Mouse (Mus musculus) kidney, adult 2 months (tissue): ENCODE measurements at regions not wholly inside any gene's neighbourhood (a gene's known extent, or its start where the extent isn't known, plus 50 kb on each side); places are given as distances from the start of the nearest gene placed in this dataset.

Source experiments
- CTCF ChIP-seq: fragments of 200-500 bp; conservative IDR thresholded peaks from 2 replicates; pipeline ENCODE4 v1.5.1; 2011; ENCODE audit warnings: low read depth, mild to moderate bottlenecking, control low read depth, low read length, moderate library complexity, mixed read lengths; ENCODE audit not compliant: insufficient read depth, insufficient read length
- POLR2A ChIP-seq: fragments of 200-500 bp; IDR thresholded peaks from one replicate; pipeline ENCODE4 v1.6.1; 2011; ENCODE audit warnings: low read depth, low read length, control low read depth

- no peak for TF ChIP-seq CTCF
- no peak for TF ChIP-seq POLR2A
Measured at GRCm38 (mm10) chr14:76758589-76758988, 201.9 kb upstream of the Serp2 start.
